Mouse (Mus musculus) WW6 (cell line): ENCODE data around the gene Gm7682.
"Not testable (repeated sequence)": the region's sequence is repeated elsewhere in the genome, so short reads cannot be mapped to it uniquely, and the experiment has no call there.

Source experiments
- DNase-seq: peaks from one replicate; pipeline ENCODE4 v3.0.0-alpha.2; 2013; ENCODE audit warnings: low read depth, low spot score

The Gm7682 gene

GRCm38 (mm10) chr5:94445484-94445883 is at the start of gene Gm7682:
Gene Gm7682 (plus strand): TSS chr5:94445784.
- DNase-seq: not testable (repeated sequence)
